Mouse (Mus musculus) embryonic facial prominence, embryonic 12.5 days (tissue): Measurements from ENCODE around the gene Tsga10. TPM values are rescaled to one million over a fixed set of nuclear protein-coding genes. Genes with fewer than 3 reads are reported as not detected.
"Not testable (repeated sequence)": the region's sequence is repeated elsewhere in the genome, so short reads cannot be mapped to it uniquely, and the experiment has no call there.

Source experiments
- ATAC-seq: fragments of 200-750 bp; cut with Nextera tagmentation; 2 replicates; pipeline ENCODE4 v1.8.0; 2017; ENCODE audit not compliant: insufficient number of reproducible peaks, insufficient read depth, low FRiP score, low TSS enrichment
- H3K27ac ChIP-seq: fragments of 300-500 bp; sonication (generic); 2 replicates; pipeline ENCODE4 v1.5.1; 2016; ENCODE audit warnings: mild to moderate bottlenecking
- H3K27me3 ChIP-seq: fragments of 300-500 bp; sonication (generic); 2 replicates; pipeline ENCODE4 v1.6.1; 2016; ENCODE audit warnings: mild to moderate bottlenecking, moderate library complexity
- H3K36me3 ChIP-seq: fragments of 300-500 bp; sonication (generic); 2 replicates; pipeline ENCODE4 v1.6.1; 2016; ENCODE audit warnings: mild to moderate bottlenecking
- H3K4me1 ChIP-seq: fragments of 300-500 bp; sonication (generic); 2 replicates; pipeline ENCODE4 v1.6.1; 2016
- H3K4me2 ChIP-seq: fragments of 300-500 bp; sonication (generic); replicated peaks from 2 replicates; pipeline ENCODE4 v1.6.1; 2016; ENCODE audit warnings: mild to moderate bottlenecking, moderate library complexity
- H3K4me3 ChIP-seq: fragments of 300-500 bp; sonication (generic); 2 replicates; pipeline ENCODE4 v1.5.1; 2016; ENCODE audit warnings: mild to moderate bottlenecking
- H3K9ac ChIP-seq: fragments of 300-500 bp; sonication (generic); 2 replicates; pipeline ENCODE4 v1.6.1; 2016; ENCODE audit warnings: mild to moderate bottlenecking, moderate library complexity
- H3K9me3 ChIP-seq: fragments of 300-500 bp; sonication (generic); 2 replicates; pipeline ENCODE4 v1.6.1; 2016; ENCODE audit warnings: mild to moderate bottlenecking, moderate library complexity
- WGBS: fragments of 180-500 bp; shearing (Covaris S2); methylation state at CpG from one replicate; pipeline ENCODE4 v1.1.7; 2016; 5-methylcytosine and 5-hydroxymethylcytosine counted together
- polyA plus RNA-seq: library from polyadenylated mRNA; unstranded; fragments of >200 nt; fragmentation: Nextera tagmentation; extraction: Ambion mirVana; gene quantifications from 2 replicates; pipeline ENCODE4 v1.2.1, GENCODE M21; 2016

The Tsga10 gene
- polyA plus RNA-seq, 1 experiment from 2014 or later: 7.6 TPM

GRCm38 (mm10) chr1:37846878-37847277 is 19.4 kb downstream of the Tsga10 start:
- ATAC-seq: no peak
- Histone ChIP-seq H3K4me2 (no peak overlapping the region), H3K27ac (no peak overlapping the region), H3K9ac (no peak overlapping the region), H3K9me3 (no peaks in the 10 kb centered on the region), H3K27me3 (no peaks in the 10 kb centered on the region), H3K4me3 (no peak overlapping the region), H3K4me1 (no peaks in the 10 kb centered on the region), H3K36me3 (no peaks in the 10 kb centered on the region)
- 80% methylated on average over 8 of the region's 8 CpGs for WGBS

GRCm38 (mm10) chr1:37831681-37832080 is 34.5 kb downstream of the Tsga10 start:
- WGBS: 81% methylated on average over 2 of the region's 2 CpGs
- peaks cover 2% of the 10 kb centered on the region for H3K36me3 ChIP-seq
- H3K27me3 ChIP-seq: no peaks in the 10 kb centered on the region
- ATAC-seq: no peak
- H3K27ac ChIP-seq: no peak overlapping the region
- H3K4me2 ChIP-seq: no peak overlapping the region
- H3K4me1 ChIP-seq: no peaks in the 10 kb centered on the region
- H3K9me3 ChIP-seq: no peaks in the 10 kb centered on the region
- no peak overlapping the region for H3K9ac ChIP-seq
- H3K4me3 ChIP-seq: no peak overlapping the region

GRCm38 (mm10) chr1:37802291-37802690 is 63.9 kb downstream of the Tsga10 start:
- not testable (repeated sequence) for H3K4me3 ChIP-seq, ATAC-seq
- 78% methylated on average over 1 of the region's 1 CpGs for WGBS

GRCm38 (mm10) chr1:37800298-37800697 is 65.9 kb downstream of the Tsga10 start:
- Histone ChIP-seq H3K4me1 (no peaks in the 10 kb centered on the region), H3K4me3 (no peak overlapping the region), H3K27ac (no peak overlapping the region), H3K9ac (no peak overlapping the region), H3K9me3 (no peaks in the 10 kb centered on the region), H3K36me3 (no peaks in the 10 kb centered on the region), H3K4me2 (no peak overlapping the region), H3K27me3 (no peaks in the 10 kb centered on the region)
- no peak for ATAC-seq
- 93% methylated on average over 2 of the region's 2 CpGs for WGBS

More at GRCm38 (mm10) chr1:37802291-37802690, 63.9 kb downstream of the Tsga10 start:
- not testable (repeated sequence) for H3K4me1 ChIP-seq, H3K9me3 ChIP-seq, H3K9ac ChIP-seq, H3K27ac ChIP-seq, H3K4me2 ChIP-seq, H3K36me3 ChIP-seq, H3K27me3 ChIP-seq

- Histone ChIP-seq H3K9ac (no peak overlapping the region), H3K27ac (no peak overlapping the region), H3K4me2 (no peak overlapping the region), H3K4me3 (no peak overlapping the region), H3K9me3 (no peaks in the 10 kb centered on the region), H3K4me1 (no peaks in the 10 kb centered on the region), H3K27me3 (no peaks in the 10 kb centered on the region), H3K36me3 (no peaks in the 10 kb centered on the region)
- ATAC-seq: no peak
- 50% methylated on average over 3 of the region's 3 CpGs for WGBS
These were observed 66.7 kb downstream of the Tsga10 start for GRCm38 (mm10) chr1:37799505-37799904.

- Histone ChIP-seq H3K27ac (no peak overlapping the region), H3K36me3 (no peaks in the 10 kb centered on the region), H3K9ac (no peak overlapping the region), H3K27me3 (no peaks in the 10 kb centered on the region), H3K4me2 (no peak overlapping the region), H3K4me1 (no peaks in the 10 kb centered on the region), H3K9me3 (no peaks in the 10 kb centered on the region), H3K4me3 (no peak overlapping the region)
- ATAC-seq: no peak
These were observed 106.8 kb downstream of the Tsga10 start for GRCm38 (mm10) chr1:37759407-37759806.

- Histone ChIP-seq H3K4me3 (no peak overlapping the region), H3K9me3 (no peaks in the 10 kb centered on the region), H3K27me3 (no peaks in the 10 kb centered on the region), H3K9ac (no peak overlapping the region), H3K36me3 (no peaks in the 10 kb centered on the region), H3K4me2 (no peak overlapping the region), H3K4me1 (no peaks in the 10 kb centered on the region), H3K27ac (no peak overlapping the region)
- 77% methylated on average over 9 of the region's 9 CpGs for WGBS
- ATAC-seq: no peak
These were observed 121.5 kb downstream of the Tsga10 start for GRCm38 (mm10) chr1:37744650-37745259.

GRCm38 (mm10) chr1:37742602-37743270 is 123.5 kb downstream of the Tsga10 start:
- 55% methylated on average over 14 of the region's 14 CpGs for WGBS
- H3K27me3 ChIP-seq: no peaks in the 10 kb centered on the region
- H3K9ac ChIP-seq: no peak overlapping the region
- no peaks in the 10 kb centered on the region for H3K9me3 ChIP-seq
- H3K4me2 ChIP-seq: 0 out of 2 replicates have a peak overlapping the region, but pooled peaks have one; percentile 11
- H3K36me3 ChIP-seq: no peaks in the 10 kb centered on the region
- no peak for ATAC-seq
- no peak overlapping the region for H3K4me3 ChIP-seq
- no peak overlapping the region for H3K27ac ChIP-seq
- no peaks in the 10 kb centered on the region for H3K4me1 ChIP-seq

GRCm38 (mm10) chr1:37742126-37742525 is 124.1 kb downstream of the Tsga10 start:
- Histone ChIP-seq H3K9me3 (no peaks in the 10 kb centered on the region), H3K27ac (no peak overlapping the region), H3K9ac (no peak overlapping the region), H3K4me3 (no peak overlapping the region), H3K27me3 (no peaks in the 10 kb centered on the region), H3K4me1 (no peaks in the 10 kb centered on the region), H3K36me3 (no peaks in the 10 kb centered on the region), H3K4me2 (no peak overlapping the region)
- ATAC-seq: no peak
- WGBS: 92% methylated on average over 11 of the region's 11 CpGs

- Histone ChIP-seq H3K4me3 (no peak overlapping the region), H3K9me3 (no peaks in the 10 kb centered on the region), H3K27me3 (no peaks in the 10 kb centered on the region), H3K9ac (no peak overlapping the region), H3K27ac (no peak overlapping the region), H3K36me3 (no peaks in the 10 kb centered on the region), H3K4me1 (no peaks in the 10 kb centered on the region), H3K4me2 (no peak overlapping the region)
- 75% methylated on average over 8 of the region's 8 CpGs for WGBS
- ATAC-seq: no peak
These were observed 125.9 kb downstream of the Tsga10 start for GRCm38 (mm10) chr1:37740161-37740802.

- no peak overlapping the region for H3K27ac ChIP-seq
- no peaks in the 10 kb centered on the region for H3K4me1 ChIP-seq
- H3K9ac ChIP-seq: no peak overlapping the region
- no peak for ATAC-seq
- no peak overlapping the region for H3K4me3 ChIP-seq
- no peaks in the 10 kb centered on the region for H3K27me3 ChIP-seq
- no peaks in the 10 kb centered on the region for H3K9me3 ChIP-seq
- 57% methylated on average over 2 of the region's 2 CpGs for WGBS
- no peaks in the 10 kb centered on the region for H3K36me3 ChIP-seq
- H3K4me2 ChIP-seq: no peak overlapping the region
These were observed 127.3 kb downstream of the Tsga10 start for GRCm38 (mm10) chr1:37738895-37739294.

- H3K9ac ChIP-seq: no peak overlapping the region
- H3K27ac ChIP-seq: no peak overlapping the region
- no peaks in the 10 kb centered on the region for H3K9me3 ChIP-seq
- ATAC-seq: no peak
- no peaks in the 10 kb centered on the region for H3K36me3 ChIP-seq
- H3K27me3 ChIP-seq: no peaks in the 10 kb centered on the region
- 76% methylated on average over 4 of the region's 4 CpGs for WGBS
- H3K4me3 ChIP-seq: no peak overlapping the region
- H3K4me2 ChIP-seq: no peak overlapping the region
- no peaks in the 10 kb centered on the region for H3K4me1 ChIP-seq
These were observed 129.2 kb downstream of the Tsga10 start for GRCm38 (mm10) chr1:37737045-37737444.
